Mouse (Mus musculus) erythroblast, embryonic 14.5 days (primary cell): ENCODE data around the gene Nav1.

Experiments used
- GATA1 ChIP-seq: IDR thresholded peaks from 2 replicates; pipeline ENCODE4 v1.6.1; 2012; ENCODE audit warnings: low read length, inconsistent platforms, mixed read lengths
- TAL1 ChIP-seq: IDR thresholded peaks from 3 replicates; pipeline ENCODE4 v1.6.1; 2012; ENCODE audit warnings: low read length, inconsistent platforms, mixed read lengths

GRCm38 (mm10) chr1:135566611-135567010 lies 40.5 kb downstream of the Nav1 start:
- TF ChIP-seq GATA1 (no peak), TAL1 (no peak)
